Mouse (Mus musculus) embryonic stem cell, embryonic (primary cell): Measurements from ENCODE around the gene Ccdc17.

ENCODE experiments used
- CTCF ChIA-PET, 4 experiments: fragments of 300-600 bp in 2 of 4; fragments of 350-600 bp in 2 of 4; sonication (Branson Sonifier 250); formaldehyde crosslinking; loops; one replicate each; lab custom pipeline; 2022; ENCODE audit warnings: inconsistent platforms in 2 of 4; lab: Charles Lee
- POLR2A ChIA-PET, 4 experiments: fragments of 300-600 bp in 2 of 4; fragments of 350-600 bp in 2 of 4; sonication (Branson Sonifier 250); formaldehyde crosslinking; loops; one replicate each; lab custom pipeline; 2022; ENCODE audit warnings: antibody characterized with exemption in 4 of 4, inconsistent platforms in 1 of 4; lab: Charles Lee

Gene Ccdc17

DNA sequence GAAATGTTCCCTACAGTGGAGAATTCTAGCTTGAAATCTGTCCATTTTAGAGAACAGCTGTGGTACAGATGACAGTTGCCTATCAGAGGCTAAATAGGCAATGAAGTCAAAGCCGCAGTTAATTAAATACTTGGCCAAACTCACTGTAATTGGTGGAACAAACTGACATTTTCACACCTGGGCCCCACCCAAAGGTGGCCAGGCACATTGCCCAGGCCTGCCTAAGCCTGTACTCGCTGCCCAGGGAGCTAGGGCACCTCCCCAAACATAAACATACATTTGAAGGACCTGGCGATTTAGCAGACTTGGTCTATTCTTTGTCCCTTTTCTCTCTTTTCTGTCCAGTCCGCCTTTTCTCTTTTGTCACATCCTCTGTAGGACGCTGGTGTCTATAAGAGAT is at the start of gene Ccdc17:
Gene Ccdc17, plus strand, starts transcription at position 276 of the 400 bp plus-strand sequence.
- POLR2A ChIA-PET: interaction anchor here (0.5 to 20.5 kb wide), 28 partner anchors 9 to 514 kb away, joined by 3 to 849 read pairs (median 5); partner anchors contain the start of genes Gpbp1l1 (in 4 of the 4), Prdx1 (in 3 of the 4), Akr1a1 (in 1 of the 4) and Ccdc163 (in 1 of the 4)

DNA sequence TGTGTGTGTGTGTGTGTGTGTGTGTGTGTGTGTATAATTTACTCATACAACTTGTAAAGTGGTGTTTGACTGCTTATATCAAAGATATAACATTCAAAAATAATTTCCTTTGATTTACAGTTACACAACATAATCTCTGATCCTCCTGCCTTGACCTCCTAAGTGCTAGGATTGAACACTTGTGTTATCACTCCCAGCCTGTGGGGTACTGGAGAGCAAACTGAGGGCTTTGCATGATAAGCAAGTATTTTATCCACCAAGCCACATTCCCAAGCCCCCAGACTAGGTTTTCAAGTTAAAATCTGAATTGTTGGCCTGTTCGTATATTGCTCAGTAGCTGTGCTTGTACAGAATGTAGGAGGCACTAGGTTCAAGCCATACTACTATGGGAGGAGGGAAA is 46.0 kb upstream of the Ccdc17 start:
- ChIA-PET POLR2A (interaction anchor here in 2 of 4 experiments (0.7 to 1.6 kb wide), 3 partner anchors 11 to 290 kb away, joined by 4 to 6 read pairs (median 4); no protein-coding TSS in a partner anchor), CTCF (no interaction called here)

More for the DNA sequence above, at the start of gene Ccdc17:
- CTCF ChIA-PET: interaction anchor here in 2 of 4 experiments (0.6 to 1.5 kb wide), 4 partner anchors 39 to 1577 kb away, joined by 3 to 5 read pairs (median 3); partner anchors contain the start of gene Gpbp1l1 (in 1 of the 2)

- POLR2A ChIA-PET: interaction anchor here in 2 of 4 experiments (0.6 to 1.6 kb wide), 7 partner anchors 14 to 332 kb away, joined by 3 to 5 read pairs (median 3); partner anchors contain the start of genes Ipp (in 2 of the 2) and Pik3r3 (in 1 of the 2)
- CTCF ChIA-PET: no interaction called here
Observed at GRCm38 (mm10) chr4:116553035-116553434, 43.4 kb upstream of the Ccdc17 start.

DNA sequence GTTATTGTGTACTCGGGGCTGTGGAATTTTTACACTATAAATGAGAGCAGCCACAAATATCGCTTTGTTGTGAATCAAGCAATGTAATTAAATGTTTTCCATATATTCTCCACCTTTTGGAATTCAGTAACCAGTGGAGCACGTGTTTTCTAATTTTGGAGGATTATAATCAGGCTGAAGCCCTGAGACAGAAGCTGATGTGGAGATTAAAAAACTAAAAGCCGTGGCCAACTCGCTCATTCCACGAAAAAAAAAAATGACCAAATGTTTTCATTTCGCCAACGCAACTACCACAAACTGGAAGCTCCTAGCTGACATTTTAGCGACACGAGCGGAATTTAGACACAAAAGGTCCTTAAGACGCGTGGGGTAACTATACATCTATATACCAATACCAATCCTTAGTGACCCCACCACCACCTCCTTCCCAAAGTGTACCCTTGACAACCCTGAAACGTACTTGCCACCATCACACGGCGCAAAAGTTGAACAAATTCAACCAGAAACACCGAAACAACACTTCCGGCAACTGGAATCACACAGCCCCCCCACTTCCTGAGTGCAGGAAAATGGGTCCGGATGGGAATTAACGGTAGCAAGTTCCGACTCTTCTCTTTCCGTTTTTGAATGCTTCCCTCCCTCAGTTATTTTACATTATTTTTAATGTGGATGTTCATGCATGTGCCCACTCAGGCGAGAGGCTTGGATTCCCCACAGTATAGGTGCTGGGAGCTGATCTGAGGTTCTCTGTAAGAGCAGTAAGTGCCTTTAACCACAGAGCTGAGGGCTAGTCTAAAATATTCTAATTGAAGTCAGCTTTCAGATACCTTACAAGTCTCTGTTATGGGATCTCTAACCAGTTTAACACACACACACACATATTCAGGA is 40.8 kb upstream of the Ccdc17 start, which contains the start of gene Tmem69:
Gene Tmem69, minus strand, starts transcription at position 524 of the 888 bp plus-strand sequence.
- ChIA-PET POLR2A (interaction anchor here (0.5 to 3.3 kb wide), 36 partner anchors 8 to 443 kb away, joined by 3 to 49 read pairs (median 7); partner anchors contain the start of genes Ipp (in 2 of the 4), Pik3r3 (in 2 of the 4), Prdx1 (in 2 of the 4) and Akr1a1 (in 1 of the 4)), CTCF (no interaction called here)

DNA sequence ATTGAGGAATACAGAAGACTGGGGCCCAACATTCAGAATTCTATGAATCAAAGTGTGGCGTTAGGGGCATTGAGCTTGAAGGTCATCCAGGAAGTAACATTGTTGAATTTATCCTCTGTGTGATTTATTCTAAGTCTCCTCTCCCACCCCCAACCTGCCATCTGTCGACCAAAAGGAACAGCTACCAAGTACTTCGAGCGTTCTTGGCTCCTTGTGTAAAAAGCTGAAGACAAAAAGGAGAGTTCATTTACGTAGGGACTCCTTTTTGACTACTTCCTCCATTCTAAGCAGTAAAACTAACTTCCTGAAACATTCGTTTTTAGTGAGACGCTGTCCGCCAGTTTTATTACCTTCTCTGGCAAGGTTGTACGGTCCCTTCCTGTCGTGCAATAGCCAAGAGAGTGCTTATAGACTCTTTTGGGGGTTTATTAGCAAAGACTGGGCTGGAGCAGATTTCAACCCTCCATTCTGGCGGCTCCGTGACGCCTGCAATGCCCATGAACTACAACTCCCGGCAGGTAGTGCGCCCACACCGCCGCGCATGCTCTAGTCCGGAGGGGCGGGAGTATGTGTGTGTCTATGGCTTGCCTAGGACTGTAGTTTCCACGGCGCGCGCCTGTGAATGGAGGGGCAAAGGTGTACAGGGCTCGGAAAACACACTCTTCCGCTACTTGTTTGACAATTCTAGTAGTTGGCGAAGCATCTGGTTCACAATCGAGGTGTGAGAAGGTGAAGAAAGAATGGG is 39.7 kb upstream of the Ccdc17 start:
- POLR2A ChIA-PET: interaction anchor here (0.5 to 3.3 kb wide), 108 partner anchors 8 to 721 kb away, joined by 3 to 49 read pairs (median 5); partner anchors contain the start of genes Ccdc17 (in 3 of the 4), Ipp (in 3 of the 4), Pik3r3 (in 3 of the 4) and Pomgnt1 (in 3 of the 4)

GRCm38 (mm10) chr4:116557306-116558121 is 38.9 kb upstream of the Ccdc17 start, which contains the start of gene Gpbp1l1:
Gene Gpbp1l1, plus strand, starts transcription at chr4:116557658.
- ChIA-PET POLR2A (interaction anchor here (0.5 to 3.3 kb wide), 119 partner anchors 8 to 720 kb away, joined by 3 to 49 read pairs (median 4); partner anchors contain the start of genes Ccdc17 (in 3 of the 4), Ipp (in 3 of the 4), Nsun4 (in 3 of the 4) and Pik3r3 (in 3 of the 4)), CTCF (interaction anchor here (0.6 to 1.4 kb wide), 7 partner anchors 10 to 1857 kb away, joined by 3 to 5 read pairs (median 4); partner anchors contain the start of genes Ccdc17 (in 1 of the 4) and Ipp (in 1 of the 4))

More for the DNA sequence above, 39.7 kb upstream of the Ccdc17 start:
- CTCF ChIA-PET: interaction anchor here (0.6 to 1.4 kb wide), 6 partner anchors 10 to 1856 kb away, joined by 3 to 5 read pairs (median 4); partner anchors contain the start of genes Ccdc17 (in 1 of the 4) and Ipp (in 1 of the 4)

- POLR2A ChIA-PET: interaction anchor here (0.5 to 3.3 kb wide), 85 partner anchors 9 to 624 kb away, joined by 3 to 49 read pairs (median 5); partner anchors contain the start of genes Ipp (in 3 of the 4), Prdx1 (in 3 of the 4), Akr1a1 (in 2 of the 4) and Ccdc17 (in 2 of the 4)
- CTCF ChIA-PET: interaction anchor here in 2 of 4 experiments (0.7 to 1.4 kb wide), 3 partner anchors 9 to 19 kb away, joined by 3 to 4 read pairs (median 3); no protein-coding TSS in a partner anchor
Observed at GRCm38 (mm10) chr4:116558151-116558882, 38.1 kb upstream of the Ccdc17 start.

DNA sequence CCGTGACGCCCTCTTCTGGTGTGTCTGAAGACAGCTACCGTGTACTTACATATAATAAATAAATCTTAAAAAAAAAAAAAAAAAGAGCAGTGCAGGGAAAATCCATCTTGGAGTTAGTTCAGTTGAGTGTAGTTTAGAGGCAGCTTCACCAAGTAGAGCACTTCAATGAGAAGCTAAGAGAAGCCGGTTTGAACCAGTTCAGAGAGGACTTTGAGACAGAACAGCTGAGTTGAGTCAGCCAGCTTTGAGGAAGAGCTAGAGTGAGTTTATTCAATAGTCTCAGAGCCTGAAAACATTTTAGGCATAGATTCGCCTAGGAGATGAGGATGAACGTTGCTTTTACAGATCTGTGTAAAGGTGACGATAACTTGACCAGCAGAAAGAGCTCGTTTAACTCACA is 661 bp upstream of the Ccdc17 start:
- CTCF ChIA-PET: interaction anchor here in 1 of 4 experiments (0.7 to 1.5 kb wide), 3 partner anchors 33 to 459 kb away, joined by 3 to 5 read pairs (median 3); partner anchors contain the start of gene Gpbp1l1
- POLR2A ChIA-PET: interaction anchor here (0.5 to 20.5 kb wide), 28 partner anchors 7 to 515 kb away, joined by 3 to 849 read pairs (median 4); partner anchors contain the start of genes Gpbp1l1 (in 4 of the 4), Prdx1 (in 3 of the 4), Akr1a1 (in 1 of the 4) and Ccdc163 (in 1 of the 4)

- ChIA-PET POLR2A (interaction anchor here (0.5 to 20.5 kb wide), 38 partner anchors 9 to 542 kb away, joined by 3 to 849 read pairs (median 4); partner anchors contain the start of genes Prdx1 (in 3 of the 4), Gpbp1l1 (in 2 of the 4), Nasp (in 2 of the 4) and Akr1a1 (in 1 of the 4)), CTCF (interaction anchor here in 3 of 4 experiments (0.5 to 0.9 kb wide), 5 partner anchors 26 to 89 kb away, joined by 3 to 4 read pairs (median 3); no protein-coding TSS in a partner anchor)
Observed at GRCm38 (mm10) chr4:116596978-116597881, 776 bp downstream of the Ccdc17 start.

DNA sequence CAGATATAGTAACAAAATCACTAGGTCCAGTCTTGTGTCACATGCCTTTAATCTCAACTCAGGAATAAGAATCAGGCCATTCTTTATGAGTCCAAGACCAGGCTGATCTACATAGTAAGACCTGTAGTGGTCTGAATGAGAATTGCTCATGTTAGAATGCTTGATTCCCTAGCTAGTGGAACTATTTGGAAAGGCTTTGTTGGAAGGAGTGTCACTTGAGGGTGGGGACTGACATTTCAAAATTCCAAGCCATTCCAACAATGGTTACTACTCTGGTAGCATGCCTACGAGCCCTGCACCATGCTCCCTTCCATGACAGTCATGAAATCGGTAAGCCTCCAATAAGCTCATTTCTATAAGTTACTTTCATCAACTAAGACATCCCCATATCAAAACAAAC is 16.2 kb downstream of the Ccdc17 start:
- ChIA-PET CTCF (interaction anchor here in 2 of 4 experiments (0.6 to 0.8 kb wide), 2 partner anchors 9 to 53 kb away, joined by 3 read pairs; no protein-coding TSS in a partner anchor), POLR2A (interaction anchor here in 3 of 4 experiments (0.6 to 24.6 kb wide), 15 partner anchors 5 to 75 kb away, joined by 3 to 849 read pairs (median 4); partner anchors contain the start of genes Akr1a1 (in 1 of the 3), Ccdc17 (in 1 of the 3), Gpbp1l1 (in 1 of the 3) and Nasp (in 1 of the 3))

- ChIA-PET POLR2A (interaction anchor here (1.0 to 27.0 kb wide), 13 partner anchors 9 to 71 kb away, joined by 3 to 849 read pairs (median 5); partner anchors contain the start of genes Akr1a1 (in 2 of the 4), Nasp (in 2 of the 4), Ccdc17 (in 1 of the 4) and Gpbp1l1 (in 1 of the 4)), CTCF (no interaction called here)
Observed at GRCm38 (mm10) chr4:116615237-116615636, 18.8 kb downstream of the Ccdc17 start.

DNA sequence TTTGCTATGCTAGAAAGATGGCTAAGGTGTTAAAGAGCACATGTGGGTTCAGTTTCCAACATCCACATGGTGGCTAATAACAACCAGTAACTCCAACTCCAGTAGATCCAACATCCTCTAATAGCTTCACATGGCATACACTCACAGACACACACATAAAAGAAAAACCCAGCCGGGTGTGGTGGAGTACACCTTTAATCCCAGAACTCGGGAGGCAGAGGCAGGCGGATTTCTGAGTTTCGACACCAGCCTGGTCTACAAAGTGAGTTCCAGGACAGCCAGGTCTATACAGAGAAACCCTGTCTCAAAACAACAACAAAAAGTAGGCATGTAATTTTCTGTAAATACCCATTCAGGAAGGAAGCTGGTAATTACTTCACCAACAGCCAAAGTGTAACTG is 28.4 kb downstream of the Ccdc17 start:
- ChIA-PET POLR2A (interaction anchor here (0.7 to 27.0 kb wide), 28 partner anchors 7 to 1557 kb away, joined by 3 to 849 read pairs (median 6); partner anchors contain the start of genes Gpbp1l1 (in 3 of the 4), Prdx1 (in 3 of the 4), Akr1a1 (in 2 of the 4) and Tmem69 (in 2 of the 4)), CTCF (interaction anchor here in 3 of 4 experiments (0.6 to 0.9 kb wide), 4 partner anchors 20 to 488 kb away, joined by 3 to 19 read pairs (median 4); partner anchors contain the start of gene Zswim5 (in 1 of the 3))

- ChIA-PET CTCF (interaction anchor here in 2 of 4 experiments (0.9 to 1.8 kb wide), 2 partner anchors 17 to 29 kb away, joined by 3 to 4 read pairs; no protein-coding TSS in a partner anchor), POLR2A (interaction anchor here (0.5 to 27.0 kb wide), 67 partner anchors 8 to 1525 kb away, joined by 3 to 849 read pairs (median 5); partner anchors contain the start of genes Akr1a1 (in 3 of the 4), Gpbp1l1 (in 3 of the 4), Prdx1 (in 3 of the 4) and Ccdc163 (in 2 of the 4))
Observed at GRCm38 (mm10) chr4:116626658-116627358, 30.4 kb downstream of the Ccdc17 start.
